Mouse (Mus musculus): ENCODE data around the gene Sesn1. TPM values are rescaled to one million over a fixed set of nuclear protein-coding genes. Genes with fewer than 3 reads are reported as not detected.
A peak's percentile ranks its signal among the peaks of the same experiment; 100 is the strongest.

Gene Sesn1
- total and polyA plus RNA-seq, 3 experiments: 11.7 TPM; not detected in 1

- Histone ChIP-seq H3K9me3 (replicated peaks; ENCODE audit: insufficient read depth, low read length) (no peaks in the 10 kb centered on the region), H3K79me2 (ENCODE audit: control insufficient read depth, insufficient read depth, low read length, poor library complexity) (peaks cover 12% of the 10 kb centered on the region), H3K4me3 (ENCODE audit: control insufficient read depth in 1 of 2, insufficient read depth in 1 of 2, low read depth in 2 of 2, low read length in 2 of 2) (peak overlapping the region; percentile 94 to 97), H3K9ac (ENCODE audit: control insufficient read depth, low read depth, low read length, poor library complexity, severe bottlenecking) (peak overlapping the region; percentile 91), H3K27ac (ENCODE audit: control insufficient read depth, low read depth, low read length) (peak overlapping the region; percentile 83), H3K27me3 (ENCODE audit: control insufficient read depth in 1 of 2, insufficient read depth in 2 of 2, low read length in 2 of 2) (no peaks in the 10 kb centered on the region), H3K36me3 (ENCODE audit: control insufficient read depth in 1 of 2, insufficient read depth in 2 of 2, low read length in 2 of 2) (peaks cover 0 to 9% of the 10 kb centered on the region in 2 experiments; a peak in 2 of 4 replicates), H3K4me1 (ENCODE audit: control insufficient read depth in 1 of 2, insufficient read depth in 2 of 2, low read length in 2 of 2) (peaks cover 4 to 8% of the 10 kb centered on the region in 2 experiments; a peak in 3 of 4 replicates)
- no peak for TF ChIP-seq RCOR1 (IDR thresholded peaks at IDR 0.05; ENCODE audit: low read depth, low read length)
- TF ChIP-seq GATA1 (IDR thresholded peaks at IDR 0.05; ENCODE audit: low read depth, low read length): no peak
- no peak for TF ChIP-seq ETS1 (IDR thresholded peaks at IDR 0.05; ENCODE audit: low read depth, low read length)
- TF ChIP-seq MYC (IDR thresholded peaks at IDR 0.05; ENCODE audit: low read depth, low read length): no peak
- TF ChIP-seq USF1 (IDR thresholded peaks at IDR 0.05; ENCODE audit: low read depth, low read length): no peak
- no peak for TF ChIP-seq E2F4 (IDR thresholded peaks at IDR 0.05; ENCODE audit: borderline replicate concordance, low read depth, low read length)
- peak; percentile 73 for TF ChIP-seq NELFE (IDR thresholded peaks at IDR 0.05; ENCODE audit: low read depth, low read length)
- TF ChIP-seq UBTF (IDR thresholded peaks at IDR 0.05; ENCODE audit: borderline replicate concordance, insufficient read depth, low read depth, low read length): 0 out of 2 replicates have a peak, but pooled peaks have one; percentile 34
- TF ChIP-seq SIN3A (IDR thresholded peaks at IDR 0.05; ENCODE audit: low read length): 0 out of 2 replicates have a peak, but pooled peaks have one; percentile 38
- TF ChIP-seq MAX (IDR thresholded peaks at IDR 0.05; ENCODE audit: low read length): no peak; the same call in 1 of the 2 replicates
- TF ChIP-seq ZMIZ1 (IDR thresholded peaks at IDR 0.05; ENCODE audit: low read depth, low read length): peak; percentile 67; the same call in 1 of the 2 replicates
- peak; percentile 66; the same call in 1 of the 2 replicates for TF ChIP-seq POLR2AphosphoS5 (IDR thresholded peaks at IDR 0.05; ENCODE audit: borderline replicate concordance, low read depth, low read length)
- no peak for TF ChIP-seq USF2 (IDR thresholded peaks at IDR 0.05; ENCODE audit: borderline replicate concordance in 1 of 2, insufficient read depth in 1 of 2, low read depth in 1 of 2, low read length in 2 of 2)
- no peak for TF ChIP-seq ZKSCAN1 (IDR thresholded peaks at IDR 0.05; ENCODE audit: low read depth, low read length)
- no peak for TF ChIP-seq BHLHE40 (IDR thresholded peaks at IDR 0.05; ENCODE audit: borderline replicate concordance, low read depth, low read length)
- TF ChIP-seq MAZ (IDR thresholded peaks at IDR 0.05; ENCODE audit: low read depth, low read length): no peak; the same call in 1 of the 2 replicates
- TF ChIP-seq CTCF (IDR thresholded peaks at IDR 0.05 in 2 of 3, conservative IDR thresholded peaks at IDR 0.05 in 1 of 3; ENCODE audit: control insufficient read depth in 1 of 3, insufficient read depth in 1 of 3, low read depth in 2 of 3, low read length in 3 of 3, poor library complexity in 1 of 3, severe bottlenecking in 1 of 3): no peak
- TF ChIP-seq CHD2 (IDR thresholded peaks at IDR 0.05; ENCODE audit: low read length): no peak
- no peak; the same call in 1 of the 2 replicates for TF ChIP-seq POLR2AphosphoS2 (IDR thresholded peaks at IDR 0.05; ENCODE audit: low read length)
- TF ChIP-seq NRF1 (IDR thresholded peaks at IDR 0.05; ENCODE audit: insufficient read depth, low read depth, low read length, poor library complexity, severe bottlenecking): peak; percentile 61; the same call in 1 of the 2 replicates
- TF ChIP-seq MAFK (IDR thresholded peaks at IDR 0.05; ENCODE audit: borderline replicate concordance, low read depth, low read length): no peak; the same call in 1 of the 2 replicates
- TF ChIP-seq HCFC1 (IDR thresholded peaks at IDR 0.05; ENCODE audit: low read depth, low read length): no peak; the same call in none of the 2 replicates
- TF ChIP-seq TBP (IDR thresholded peaks at IDR 0.05; ENCODE audit: low read depth, low read length): 0 out of 2 replicates have a peak, but pooled peaks have one; percentile 37
- TF ChIP-seq RAD21 (IDR thresholded peaks at IDR 0.05; ENCODE audit: low read depth, low read length): no peak
- TF ChIP-seq CHD1 (IDR thresholded peaks at IDR 0.05; ENCODE audit: low read depth, low read length): no peak
- no peak for TF ChIP-seq KAT2A (conservative IDR thresholded peaks at IDR 0.05; ENCODE audit: low read depth, low read length)
- TF ChIP-seq ELF1 (IDR thresholded peaks at IDR 0.05; ENCODE audit: low read depth, low read length): no peak
- TF ChIP-seq TCF12 (IDR thresholded peaks at IDR 0.05; ENCODE audit: low read depth, low read length): peak; percentile 43
- TF ChIP-seq MXI1 (IDR thresholded peaks at IDR 0.05; ENCODE audit: low read depth, low read length): no peak; the same call in none of the 2 replicates
- TF ChIP-seq POLR2A (IDR thresholded peaks at IDR 0.05; ENCODE audit: control insufficient read depth in 1 of 2, insufficient read depth in 1 of 2, low read depth in 1 of 2, low read length in 2 of 2, poor library complexity in 1 of 2): peak; percentile 59 to 83; a peak in 3 of 4 replicates
- TF ChIP-seq JUND (IDR thresholded peaks at IDR 0.05; ENCODE audit: low read depth, low read length): no peak
- TF ChIP-seq MEF2A (IDR thresholded peaks at IDR 0.05; ENCODE audit: extremely low read depth, insufficient replicate concordance, low read depth, low read length, poor library complexity, severe bottlenecking): no peak
- DNase-seq (ENCODE audit: low read depth, low spot score): peak; percentile 96
Measured at GRCm38 (mm10) chr10:41887080-41887821, 77.5 kb downstream of the Sesn1 start.

Data from MEL (cell line).